Mouse (Mus musculus) frontal cortex, postnatal 10 days (tissue): Measurements from ENCODE around the gene Ap1m2.
A peak's percentile ranks its signal among the peaks of the same experiment; 100 is the strongest.
"Not testable (repeated sequence)": the region's sequence is repeated elsewhere in the genome, so short reads cannot be mapped to it uniquely, and the experiment has no call there.

Experiments used
- DNase-seq, 2 experiments: peaks; one replicate each; pipeline ENCODE4 v3.0.0; 2022; ENCODE audit warnings: low spot score in 2 of 2, mixed read lengths in 1 of 2

Ap1m2 gene

DNA sequence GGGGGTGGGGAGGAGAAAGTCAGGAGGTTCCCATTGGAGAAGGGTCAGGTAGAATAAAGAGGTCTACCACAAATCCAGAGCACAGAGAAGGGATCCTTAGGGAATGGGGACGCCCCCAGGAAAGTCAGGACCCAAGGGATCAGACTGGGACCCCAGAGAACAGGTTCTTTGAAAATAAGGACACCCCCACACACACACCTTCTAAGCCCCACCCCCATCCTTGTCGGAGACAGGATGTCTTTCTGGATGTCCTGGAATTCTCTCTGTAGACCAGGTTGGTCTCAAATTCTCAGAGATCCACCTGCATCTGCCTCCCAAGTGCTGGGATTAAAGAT, 22.8 kb downstream of the Ap1m2 start:
- no peak for DNase-seq

DNA sequence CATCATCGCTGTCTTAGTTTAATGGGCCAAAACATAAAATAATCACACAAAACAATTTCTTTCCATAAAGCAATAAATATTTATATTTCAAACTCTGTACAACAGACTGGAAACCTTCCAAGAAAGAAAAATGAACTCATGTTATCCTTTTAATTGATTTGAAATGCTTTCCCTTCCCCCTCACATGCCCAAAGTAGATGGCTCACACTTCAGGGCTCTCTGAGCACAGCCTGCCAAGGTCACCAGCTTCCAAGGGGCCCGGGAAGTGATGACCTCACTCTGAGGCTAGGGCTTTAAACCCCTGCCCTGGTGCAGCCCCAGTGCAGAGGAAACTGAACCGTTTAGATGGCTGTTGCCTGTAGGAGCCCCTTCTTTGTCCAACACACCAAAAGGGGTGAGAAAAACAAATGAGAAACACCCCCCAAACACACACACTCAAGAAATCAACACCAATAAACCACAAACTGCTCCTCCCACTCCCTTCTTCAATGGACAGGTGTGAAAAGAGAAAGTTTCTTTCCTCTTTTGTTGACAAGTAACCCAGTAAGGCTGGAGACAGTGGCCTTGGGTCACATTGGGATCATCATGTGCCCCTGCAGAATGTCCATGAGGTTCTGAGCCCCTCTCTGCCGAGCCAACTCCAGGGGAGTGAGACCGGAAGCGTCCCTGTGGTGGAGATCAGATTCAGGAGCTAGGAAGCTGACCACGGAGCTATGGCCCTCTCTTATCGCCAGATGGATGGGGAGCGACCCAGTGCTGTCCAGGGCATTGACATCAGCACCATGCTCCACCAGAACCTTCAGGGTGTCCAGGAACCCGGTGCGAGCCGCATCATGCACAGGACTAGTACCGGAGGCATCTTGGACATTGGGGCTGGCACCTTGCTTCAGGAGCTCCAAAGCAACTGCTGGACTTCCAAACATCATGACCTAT, 23.5 kb downstream of the Ap1m2 start:
- no peak for DNase-seq

DNA sequence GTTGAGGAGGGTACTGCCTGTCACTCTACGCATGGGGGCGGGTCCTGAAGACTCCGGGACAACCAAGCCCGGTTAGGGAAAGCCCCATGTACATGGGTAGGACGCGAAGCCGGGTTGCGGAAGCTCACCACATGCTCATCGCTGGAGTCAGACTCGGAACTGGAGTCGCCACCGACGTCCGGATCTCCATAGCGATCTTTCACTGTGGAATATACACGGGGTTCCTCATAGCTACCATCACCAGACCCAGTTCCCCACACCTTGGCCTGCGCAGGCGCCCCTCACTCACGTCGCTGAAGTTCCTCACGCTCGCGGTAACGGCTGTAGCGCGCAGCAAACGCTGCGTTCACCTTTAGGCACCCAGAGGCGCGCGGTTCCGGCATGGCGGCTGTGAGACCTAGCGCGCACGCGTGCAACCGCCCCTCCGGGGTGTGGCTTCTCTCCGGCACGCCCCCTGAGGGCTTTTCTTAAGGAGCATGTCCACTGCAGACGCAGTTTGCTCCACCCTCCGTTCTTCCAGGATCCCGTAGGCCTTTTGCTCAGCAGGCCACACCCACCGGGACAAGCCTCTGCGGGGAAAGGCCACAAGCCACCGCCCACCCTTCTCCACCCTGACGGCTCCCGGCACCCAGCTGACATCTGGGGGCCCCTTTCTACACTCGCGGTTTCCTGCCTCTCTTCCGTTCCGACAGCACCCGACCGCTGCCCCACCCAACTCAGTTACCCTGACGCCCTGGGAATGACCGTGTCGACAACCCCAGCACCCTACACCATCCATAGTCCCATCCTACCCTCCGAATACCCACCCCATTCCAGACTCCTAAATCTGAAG, 24.4 kb downstream of the Ap1m2 start, which contains the start of gene Kri1:
Kri1 (minus strand) TSS at position 399 of the 832 bp plus-strand sequence.
- peak; percentile 96 for DNase-seq

DNA sequence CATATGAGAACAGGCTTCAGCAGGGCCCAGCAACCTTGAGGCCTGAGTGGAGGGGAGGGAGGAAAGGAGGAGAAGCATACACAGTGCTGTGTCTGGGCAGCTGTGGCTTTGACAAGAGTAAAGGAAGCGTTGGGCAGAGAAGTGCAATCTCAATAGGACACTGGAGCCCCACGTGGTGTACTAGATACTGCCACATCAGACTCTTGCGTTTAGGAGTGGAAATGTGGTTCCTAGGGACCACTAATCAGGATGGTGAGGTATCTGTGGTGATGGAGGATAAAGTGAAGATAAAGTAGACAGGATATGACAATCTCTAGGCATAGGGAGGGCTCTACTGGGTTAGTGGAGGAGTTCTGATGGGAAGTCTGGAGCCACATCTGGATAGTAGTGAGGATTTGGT, 25.4 kb downstream of the Ap1m2 start:
- no peak for DNase-seq

DNA sequence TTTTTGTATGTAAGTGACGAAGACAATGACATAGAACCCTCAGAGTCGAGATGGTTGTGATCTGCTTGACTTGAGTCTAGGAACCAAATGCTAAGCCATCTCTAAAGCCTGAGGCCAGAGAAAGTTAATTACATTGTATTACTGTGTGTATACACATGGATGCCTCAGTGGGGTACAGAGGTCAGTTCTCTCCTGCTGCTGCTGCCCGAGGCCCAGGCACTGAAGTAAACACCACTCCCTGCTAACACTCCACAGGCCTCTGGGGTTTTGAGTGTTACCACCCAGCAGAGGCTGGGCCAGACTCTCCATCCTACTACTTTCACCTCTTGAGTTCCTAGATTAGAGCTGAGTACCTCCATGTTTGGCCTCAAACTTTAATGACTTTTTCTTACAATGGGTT, 28.1 kb downstream of the Ap1m2 start:
- DNase-seq, result no peak

DNA sequence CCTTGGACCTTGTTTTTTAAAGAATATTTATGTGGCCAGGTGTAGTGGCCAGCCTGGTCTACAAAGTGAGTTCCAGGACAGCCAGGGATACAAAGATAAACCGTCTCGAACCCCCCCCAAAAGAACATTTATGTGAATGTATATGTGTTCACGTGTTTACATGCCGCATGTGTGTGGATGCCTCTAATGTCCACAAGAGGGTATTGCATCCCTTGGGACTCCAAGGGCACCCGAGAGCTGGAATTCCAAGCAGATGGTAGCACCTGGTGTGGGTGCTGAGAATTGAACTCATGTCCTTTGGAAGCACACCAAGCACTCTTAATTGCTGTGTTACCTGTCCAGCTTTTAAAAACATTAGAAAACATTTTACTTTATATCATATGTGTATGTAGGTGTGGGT, 28.5 kb downstream of the Ap1m2 start:
- DNase-seq, result no peak

DNA sequence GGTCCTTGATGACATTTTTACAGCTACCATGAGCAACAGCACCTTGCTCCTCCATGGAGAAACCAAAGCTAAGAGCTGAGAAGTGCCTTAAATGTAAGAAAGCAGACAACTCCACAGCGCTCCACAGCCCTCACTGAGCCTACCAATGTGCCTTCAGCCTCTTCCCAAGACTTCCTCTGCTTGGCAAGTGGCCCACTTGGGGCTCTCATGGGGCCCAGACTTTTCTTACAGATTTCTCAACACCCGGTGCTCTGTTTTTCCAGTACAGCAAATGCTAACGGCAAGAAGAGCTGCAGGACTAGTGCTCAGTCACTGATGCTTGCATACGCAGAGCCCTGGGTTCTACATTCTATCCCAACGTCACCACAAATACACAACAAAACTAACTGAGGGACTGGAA, 34.4 kb downstream of the Ap1m2 start:
- DNase-seq, result no peak

DNA sequence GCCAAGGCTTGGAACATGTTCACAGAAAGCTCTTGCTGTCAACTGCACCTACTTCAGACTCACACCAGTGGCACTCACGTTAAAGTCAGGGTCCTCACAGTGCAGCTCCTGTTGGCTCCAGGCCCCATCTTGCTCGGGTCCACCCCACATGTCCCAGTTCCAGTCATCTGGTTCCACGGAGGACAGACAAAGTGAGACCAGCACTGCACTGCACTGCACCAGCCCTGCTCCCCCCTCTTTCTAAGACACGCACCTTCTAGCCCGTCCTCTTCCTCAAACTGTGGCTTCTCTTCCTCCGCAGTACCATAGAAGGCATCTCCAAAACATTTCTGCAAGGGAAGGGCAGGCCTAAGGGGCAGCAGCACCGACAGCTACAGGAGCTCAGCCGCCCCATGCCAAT, 35.8 kb downstream of the Ap1m2 start:
- DNase-seq, result no peak

DNA sequence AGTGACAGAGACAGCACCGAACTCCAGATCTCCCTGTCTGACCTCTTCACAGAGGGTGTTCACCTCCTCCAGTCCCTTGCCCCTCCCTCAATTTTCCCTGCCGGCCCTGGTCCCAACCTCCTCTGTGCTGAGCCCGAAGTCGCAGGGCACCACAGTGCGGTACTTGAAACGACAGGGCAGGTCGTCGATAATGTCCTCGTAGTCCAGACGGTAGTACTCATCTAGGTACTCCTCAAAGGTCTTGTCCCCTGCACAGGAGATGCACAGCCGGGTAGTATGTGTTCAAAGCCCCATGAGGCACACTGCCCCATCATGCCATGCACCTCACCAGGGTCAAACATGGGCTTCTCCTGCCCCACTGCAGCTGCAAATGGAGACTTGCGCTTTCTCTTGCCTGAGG, 36.4 kb downstream of the Ap1m2 start:
- DNase-seq, result no peak

DNA sequence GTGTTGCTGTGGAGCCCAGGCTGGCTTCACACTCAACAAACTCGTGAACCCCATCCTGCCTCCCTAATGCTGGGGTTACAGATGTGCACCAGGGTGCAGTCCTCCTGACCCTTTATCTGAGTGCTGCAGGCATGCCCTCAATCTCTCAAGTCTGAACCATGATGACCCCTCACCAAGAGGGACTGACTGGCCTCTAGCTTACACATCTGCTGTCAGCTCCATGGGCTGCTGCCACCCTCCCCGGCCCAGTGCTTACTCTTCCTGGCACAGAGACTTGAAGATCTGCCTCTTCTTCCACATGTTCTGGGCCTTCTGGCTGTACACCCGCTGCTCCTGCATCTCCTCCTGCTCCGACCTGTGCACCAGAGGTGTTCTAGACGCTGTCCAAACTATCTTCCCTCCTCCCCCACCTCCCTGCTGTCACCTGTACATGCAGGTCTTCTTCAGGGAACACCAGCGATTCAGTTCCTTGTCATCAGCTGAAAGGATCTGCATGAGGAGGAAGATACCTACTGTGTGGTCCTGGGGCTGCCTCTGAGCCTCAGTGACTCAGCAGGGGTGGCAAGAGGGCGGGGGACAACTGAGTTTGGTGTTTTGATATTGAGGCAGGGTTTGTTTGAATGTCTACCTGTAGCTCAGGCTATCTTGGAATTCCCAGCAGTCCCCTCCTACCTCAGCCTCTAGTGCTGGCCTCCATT, 37.0 kb downstream of the Ap1m2 start:
- no peak for DNase-seq

DNA sequence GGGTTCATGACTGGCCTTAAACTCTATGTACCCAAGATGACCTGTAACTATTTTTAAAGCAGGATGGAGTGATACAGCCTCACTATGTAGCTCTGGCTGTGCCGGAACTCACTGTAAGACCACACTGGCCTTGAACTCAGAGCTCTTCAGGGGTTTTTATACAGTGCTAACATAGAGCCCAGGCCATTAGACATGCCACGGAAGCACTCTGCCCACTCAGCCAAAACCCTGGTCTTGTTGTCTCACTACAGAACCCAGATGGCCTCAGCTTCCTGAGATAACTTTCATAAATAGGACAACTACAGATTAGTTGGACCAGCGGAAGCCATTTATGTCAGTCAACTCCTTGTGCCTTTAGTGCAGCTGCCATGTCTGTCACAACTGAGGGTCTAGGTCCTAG, 37.8 kb downstream of the Ap1m2 start:
- no peak for DNase-seq

DNA sequence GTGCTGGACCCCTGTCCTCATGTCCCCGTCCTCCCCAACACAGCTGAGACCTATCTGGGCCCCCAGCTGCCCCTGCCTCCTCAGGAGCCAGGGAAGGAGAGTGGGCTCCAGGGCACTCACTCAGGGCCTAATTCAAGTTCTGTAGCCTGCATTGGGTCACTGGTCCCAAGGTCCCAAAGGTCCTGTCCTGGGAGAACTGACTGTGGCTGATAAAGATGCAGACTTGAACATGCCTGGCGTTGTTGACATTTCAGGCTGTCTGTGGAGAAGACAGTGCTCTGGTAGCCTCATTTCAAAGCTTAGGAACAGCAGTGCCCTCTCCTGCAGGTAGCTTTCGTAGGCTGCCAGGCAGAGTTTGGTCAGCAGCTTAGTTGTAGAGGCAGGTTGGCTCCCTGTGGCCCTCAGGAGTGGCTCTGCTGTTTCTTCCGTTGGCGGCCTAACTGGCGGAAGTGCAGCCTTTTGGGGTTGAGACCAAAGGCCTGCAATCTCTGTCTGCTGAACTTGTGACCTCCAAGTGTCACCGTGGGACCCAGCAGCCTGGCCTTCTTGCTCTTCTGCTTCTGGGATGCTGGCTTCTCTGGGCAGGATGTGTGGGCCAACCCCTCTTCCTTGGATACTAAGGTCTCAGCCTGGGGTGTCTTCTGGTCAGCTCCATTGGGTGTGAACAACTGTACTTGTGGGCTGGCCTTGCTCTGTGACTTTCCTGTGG, 38.5 kb downstream of the Ap1m2 start:
- no peak for DNase-seq

DNA sequence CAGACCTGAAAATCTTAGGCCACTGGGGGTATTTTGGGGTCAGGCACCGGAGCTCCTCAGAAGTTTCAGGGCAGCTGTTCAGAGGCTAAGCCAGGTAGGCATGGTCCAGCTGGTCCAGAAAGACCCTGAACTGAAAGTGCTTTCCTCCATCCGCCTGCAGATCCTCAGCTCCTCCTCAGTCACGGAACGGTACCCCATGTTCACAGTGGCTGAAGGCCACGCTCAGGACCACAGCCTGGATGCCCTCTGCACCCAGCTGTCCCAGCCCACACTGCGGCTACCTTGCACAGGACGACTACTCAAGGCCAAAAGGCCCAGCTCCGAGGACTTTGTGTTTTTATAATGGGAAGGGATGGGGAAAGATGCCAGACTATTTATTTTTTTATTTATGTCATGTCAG, 39.0 kb downstream of the Ap1m2 start:
- no peak for DNase-seq

DNA sequence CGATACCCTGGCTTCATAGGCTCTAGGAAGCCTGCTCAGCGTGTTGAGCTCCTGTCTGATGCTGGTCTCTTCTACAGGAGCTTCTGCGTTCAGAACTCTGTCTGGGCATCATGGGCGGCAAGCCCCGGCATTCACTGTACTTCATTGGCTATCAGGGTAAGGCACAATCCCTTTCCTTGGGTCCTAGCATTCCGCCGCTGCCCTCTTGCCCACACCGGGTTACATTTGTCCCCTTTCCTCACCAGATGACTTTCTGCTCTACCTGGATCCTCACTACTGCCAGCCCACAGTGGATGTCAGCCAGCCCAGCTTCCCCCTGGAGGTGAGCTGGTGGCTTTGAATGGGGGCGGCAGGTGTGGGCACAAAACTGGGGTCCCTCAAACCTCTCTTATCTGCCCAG, 39.7 kb downstream of the Ap1m2 start:
- no peak for DNase-seq

DNA sequence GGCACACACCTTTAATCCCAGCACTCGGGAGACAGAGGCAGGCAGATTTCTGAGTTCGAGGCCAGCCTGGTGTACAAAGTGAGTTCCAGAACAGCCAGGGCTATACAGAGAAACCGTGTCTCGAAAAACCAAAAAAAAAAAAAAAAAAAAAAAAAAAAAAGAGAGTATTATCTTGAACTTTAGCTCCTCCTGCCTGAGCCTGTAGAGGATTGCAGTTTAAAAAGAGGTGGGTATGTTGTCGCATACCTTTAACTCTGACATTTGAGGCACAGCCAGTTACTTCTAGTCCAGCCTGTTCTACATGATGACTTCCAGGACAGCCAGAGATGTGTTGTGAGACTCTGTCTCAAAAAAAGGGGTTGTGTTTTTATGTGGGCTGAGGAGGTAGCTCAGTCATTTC, 42.5 kb downstream of the Ap1m2 start:
- DNase-seq, result not testable (repeated sequence)

DNA sequence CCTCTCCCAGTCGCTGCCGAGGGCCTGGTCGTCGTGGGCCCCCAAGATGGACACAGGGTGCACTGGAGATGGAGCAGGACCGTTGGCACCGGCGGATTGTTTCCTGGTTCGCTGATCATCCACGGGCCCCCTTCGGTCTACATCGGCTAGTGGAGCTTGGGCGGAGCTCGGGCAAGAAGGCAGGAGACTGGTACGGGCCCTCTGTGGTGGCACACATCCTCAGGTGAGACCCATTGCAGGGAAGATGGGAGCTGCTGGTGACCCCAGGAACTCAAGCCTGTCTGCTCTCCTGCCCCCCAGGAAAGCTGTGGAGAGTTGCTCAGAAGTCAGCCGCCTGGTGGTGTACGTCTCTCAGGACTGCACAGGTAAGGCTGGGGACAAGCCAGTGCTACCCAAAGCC, 43.8 kb downstream of the Ap1m2 start:
- DNase-seq, result no peak

DNA sequence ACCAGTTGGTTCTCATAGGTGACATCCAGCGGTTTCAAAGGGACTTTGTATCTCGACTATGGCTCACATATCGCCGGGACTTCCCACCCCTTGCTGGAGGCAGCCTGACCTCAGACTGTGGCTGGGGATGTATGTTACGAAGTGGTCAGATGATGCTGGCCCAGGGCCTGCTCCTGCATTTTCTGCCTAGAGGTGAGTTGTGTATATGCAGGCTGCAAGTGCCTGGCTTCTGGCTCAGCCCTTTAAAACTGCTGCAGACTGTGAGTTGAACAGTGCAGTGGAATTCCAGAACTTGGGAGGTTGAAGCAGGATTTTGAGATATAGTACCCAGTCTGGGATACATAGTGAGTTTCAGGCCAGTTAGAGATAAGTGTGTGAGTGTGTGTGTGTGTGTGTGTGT, 45.2 kb downstream of the Ap1m2 start:
- DNase-seq, result no peak

DNA sequence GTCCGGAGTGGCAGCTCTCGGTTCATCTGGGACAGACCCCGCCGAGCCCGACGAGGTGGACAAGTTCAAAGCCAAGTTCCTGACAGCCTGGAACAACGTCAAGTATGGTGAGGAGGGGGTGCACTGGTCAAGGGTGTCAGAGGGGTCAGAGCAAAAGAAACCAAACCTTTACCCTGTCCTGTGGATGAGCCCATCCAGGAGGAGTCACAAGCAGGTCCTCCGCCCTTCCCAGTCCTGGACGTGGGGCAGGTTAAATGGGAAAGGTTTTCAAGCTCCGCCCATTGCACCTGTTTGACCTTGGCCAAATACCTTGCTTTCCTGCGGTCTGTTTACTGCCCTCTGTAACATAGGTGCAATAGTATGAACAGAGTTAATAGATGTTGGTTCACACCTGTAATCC, 46.5 kb downstream of the Ap1m2 start:
- no peak for DNase-seq

DNA sequence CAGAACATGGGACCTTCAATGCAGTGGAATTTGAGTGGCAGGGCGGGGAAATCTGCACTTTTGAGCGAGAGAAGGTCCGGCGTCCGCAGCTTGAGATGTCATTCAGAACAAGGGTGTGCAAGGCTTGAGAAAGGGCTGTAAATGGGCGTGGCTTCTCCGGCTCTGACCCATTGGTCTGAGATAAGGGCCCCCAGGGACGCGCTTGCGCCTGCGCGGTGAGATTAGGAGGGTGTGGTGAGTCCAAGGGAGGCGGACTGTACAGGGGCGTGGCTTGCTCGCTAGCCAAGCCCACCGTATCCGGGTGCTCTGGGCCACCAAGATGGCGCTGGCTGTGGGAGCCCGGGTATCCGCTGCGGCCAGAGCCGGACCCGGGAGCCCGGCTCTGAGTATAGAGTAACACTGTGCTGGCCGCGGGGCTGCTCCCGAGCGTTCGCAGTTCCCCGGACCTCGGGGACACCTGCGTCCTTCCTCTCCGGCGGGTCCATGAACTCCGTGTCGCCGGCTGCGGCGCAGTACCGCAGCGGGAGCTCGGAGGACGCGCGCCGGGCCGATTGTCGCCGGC, 47.1 kb downstream of the Ap1m2 start, which contains the start of gene Atg4d:
Atg4d (plus strand) TSS at position 294 of the 562 bp plus-strand sequence.
- peak; percentile 95 to 96 for DNase-seq

DNA sequence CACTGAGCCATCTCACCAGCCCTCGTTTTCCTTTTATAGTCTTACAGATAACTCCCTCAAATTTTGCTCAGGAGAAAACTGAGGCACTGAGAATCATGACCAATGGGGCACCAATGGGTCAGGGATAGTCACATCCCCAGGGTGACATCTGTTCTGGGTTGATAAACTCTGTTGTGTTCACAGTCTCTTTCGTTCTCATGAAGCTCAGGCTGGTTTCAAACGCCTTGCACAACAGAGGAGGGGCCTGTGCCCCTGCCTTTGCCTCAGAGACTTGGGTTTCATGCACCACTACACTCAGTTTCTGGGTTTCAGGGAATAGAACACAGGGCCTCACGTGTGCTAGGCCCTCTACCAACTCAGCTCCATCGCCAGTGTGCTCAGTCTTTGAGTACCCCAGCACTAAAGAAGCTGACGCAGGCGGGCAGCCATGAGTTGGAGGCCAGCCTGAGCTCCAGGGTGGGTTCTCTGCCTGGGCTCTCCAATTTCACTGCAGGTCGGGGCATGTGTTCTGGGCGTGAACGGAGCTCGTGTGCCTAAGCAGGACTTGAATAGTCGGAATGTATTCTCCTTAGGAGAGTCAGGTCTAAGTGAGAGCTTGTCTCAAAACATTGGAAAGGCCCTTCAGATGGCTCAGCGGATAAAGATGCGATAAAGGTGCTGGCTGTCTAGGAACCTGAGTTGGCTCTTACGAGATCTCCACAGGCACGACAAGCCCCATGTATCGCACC, 47.7 kb downstream of the Ap1m2 start:
- DNase-seq, result no peak

DNA sequence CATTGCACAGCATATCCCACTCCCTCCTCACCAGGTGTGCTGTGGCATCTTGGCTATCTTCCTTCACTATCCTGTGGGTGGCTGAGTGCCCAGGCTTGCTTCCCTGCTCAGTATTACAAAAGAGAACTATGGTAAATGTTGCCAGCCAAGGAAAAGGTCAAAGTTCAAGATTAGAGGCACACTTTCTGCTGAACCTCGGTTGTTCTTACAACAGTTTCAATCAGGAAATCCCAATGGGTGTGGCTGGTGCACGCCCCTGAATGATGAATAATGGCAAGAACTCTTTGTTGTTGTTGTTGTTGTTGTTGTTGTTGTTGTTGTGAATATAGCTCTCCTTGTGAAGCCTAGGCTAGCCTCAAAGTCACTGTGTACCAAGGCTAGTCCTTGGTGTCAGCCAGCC, 50.3 kb downstream of the Ap1m2 start:
- DNase-seq, result no peak
